Mouse (Mus musculus) frontal cortex, postnatal 14 days (tissue): Measurements from ENCODE around the gene Usp15.

ENCODE experiments used
- DNase-seq, 2 experiments: peaks; one replicate each; pipeline ENCODE4 v3.0.0; 2022; ENCODE audit warnings: low spot score in 2 of 2

Gene Usp15

GRCm38 (mm10) chr10:123108121-123108520, 88.7 kb downstream of the Usp15 start:
- no peak for DNase-seq

GRCm38 (mm10) chr10:123101303-123101702, 95.5 kb downstream of the Usp15 start:
- DNase-seq, result no peak

- no peak for DNase-seq
Measured at GRCm38 (mm10) chr10:123100584-123100983, 96.2 kb downstream of the Usp15 start.

- no peak for DNase-seq
Measured at GRCm38 (mm10) chr10:123094504-123094903, 102.3 kb downstream of the Usp15 start.

GRCm38 (mm10) chr10:123092577-123092976, 104.2 kb downstream of the Usp15 start:
- no peak for DNase-seq

- peak in 1 of 2 experiments; percentile 40 for DNase-seq
Measured at GRCm38 (mm10) chr10:123091737-123092136, 105.1 kb downstream of the Usp15 start.

GRCm38 (mm10) chr10:123089425-123089930, 107.3 kb downstream of the Usp15 start:
- DNase-seq, result no peak

GRCm38 (mm10) chr10:123086847-123087246, 109.9 kb downstream of the Usp15 start:
- no peak for DNase-seq

- no peak for DNase-seq
Measured at GRCm38 (mm10) chr10:123084900-123085641, 111.7 kb downstream of the Usp15 start.

- no peak for DNase-seq
Measured at GRCm38 (mm10) chr10:123084307-123084706, 112.5 kb downstream of the Usp15 start.

- DNase-seq, result peak; percentile 90 to 95
Measured at GRCm38 (mm10) chr10:123076245-123077023, 120.4 kb downstream of the Usp15 start, which contains the start of gene Mon2. Mon2 (minus strand) TSS chr10:123076505.

- no peak for DNase-seq
Measured at GRCm38 (mm10) chr10:123075751-123076242, 121.0 kb downstream of the Usp15 start.

- no peak for DNase-seq
Measured at GRCm38 (mm10) chr10:123071997-123072396, 124.8 kb downstream of the Usp15 start.

- DNase-seq, result no peak
Measured at GRCm38 (mm10) chr10:123063021-123063420, 133.8 kb downstream of the Usp15 start.

- DNase-seq, result no peak
Measured at GRCm38 (mm10) chr10:123060831-123061230, 136.0 kb downstream of the Usp15 start.

- no peak for DNase-seq
Measured at GRCm38 (mm10) chr10:123057082-123057481, 139.7 kb downstream of the Usp15 start.

- no peak for DNase-seq
Measured at GRCm38 (mm10) chr10:123056463-123056862, 140.3 kb downstream of the Usp15 start.

GRCm38 (mm10) chr10:123055205-123056000, 141.4 kb downstream of the Usp15 start:
- no peak for DNase-seq
